Mouse (Mus musculus) forebrain, embryonic 11.5 days (tissue): ENCODE measurements at regions not wholly inside any gene's neighbourhood (a gene's known extent, or its start where the extent isn't known, plus 50 kb on each side); places are given as distances from the start of the nearest gene placed in this dataset.

Experiments used
- ATAC-seq: fragments of 200-750 bp; cut with Nextera tagmentation; replicated peaks from 2 replicates; pipeline ENCODE4 v1.8.0; 2017; ENCODE audit warnings: moderate TSS enrichment; ENCODE audit not compliant: low FRiP score
- DNase-seq: peaks from one replicate; pipeline ENCODE4 v3.0.0-alpha.2; 2017; ENCODE audit warnings: low spot score
- H3K27ac ChIP-seq: fragments of 300-500 bp; sonication (generic); 2 replicates; pipeline ENCODE4 v1.5.1; 2014; ENCODE audit warnings: low read depth, low read length
- H3K27me3 ChIP-seq: fragments of 300-500 bp; sonication (generic); 2 replicates; pipeline ENCODE4 v1.6.1; 2014; ENCODE audit warnings: mild to moderate bottlenecking, low read length, mixed read lengths; ENCODE audit not compliant: control insufficient read depth, insufficient read depth
- H3K36me3 ChIP-seq: fragments of 300-500 bp; sonication (generic); 2 replicates; pipeline ENCODE4 v1.6.1; 2014; ENCODE audit warnings: mild to moderate bottlenecking, low read length, moderate library complexity, mixed read lengths; ENCODE audit not compliant: control insufficient read depth, insufficient read depth
- H3K4me1 ChIP-seq: fragments of 300-500 bp; sonication (generic); replicated peaks from 2 replicates; pipeline ENCODE4 v1.6.1; 2014; ENCODE audit warnings: low read length, mixed read lengths; ENCODE audit not compliant: control insufficient read depth, insufficient read depth
- H3K4me2 ChIP-seq: fragments of 300-500 bp; sonication (generic); 2 replicates; pipeline ENCODE4 v1.6.1; 2014; ENCODE audit warnings: low read depth, mild to moderate bottlenecking, low read length, moderate library complexity, mixed read lengths; ENCODE audit not compliant: severe bottlenecking
- H3K4me3 ChIP-seq: fragments of 300-500 bp; sonication (generic); 2 replicates; pipeline ENCODE4 v1.5.1; 2014; ENCODE audit warnings: low read depth, low read length
- H3K9ac ChIP-seq: fragments of 300-500 bp; sonication (generic); 2 replicates; pipeline ENCODE4 v1.6.1; 2014; ENCODE audit warnings: low read length
- H3K9me3 ChIP-seq: fragments of 300-500 bp; sonication (generic); 2 replicates; pipeline ENCODE4 v1.6.1; 2016; ENCODE audit warnings: low read length, mixed read lengths; ENCODE audit not compliant: control insufficient read depth
- WGBS: fragments of 180-500 bp; shearing (Covaris S2); extraction: QIAGEN DNeasy Blood & Tissue Kit; methylation state at CpG from one replicate; pipeline ENCODE4 v1.1.7; 2014; 5-methylcytosine and 5-hydroxymethylcytosine counted together

- Histone ChIP-seq H3K9ac (no peak overlapping the region), H3K27me3 (no peaks in the 10 kb centered on the region), H3K27ac (no peak overlapping the region), H3K4me1 (no peaks in the 10 kb centered on the region), H3K4me2 (no peak overlapping the region), H3K9me3 (no peaks in the 10 kb centered on the region), H3K4me3 (no peak overlapping the region), H3K36me3 (no peaks in the 10 kb centered on the region)
- 74% methylated on average over 2 of the region's 2 CpGs for WGBS
- DNase-seq (no peak), ATAC-seq (no peak)
These were observed 270.5 kb upstream of the N6amt1 start for GRCm38 (mm10) chr16:87083505-87083904.

DNA sequence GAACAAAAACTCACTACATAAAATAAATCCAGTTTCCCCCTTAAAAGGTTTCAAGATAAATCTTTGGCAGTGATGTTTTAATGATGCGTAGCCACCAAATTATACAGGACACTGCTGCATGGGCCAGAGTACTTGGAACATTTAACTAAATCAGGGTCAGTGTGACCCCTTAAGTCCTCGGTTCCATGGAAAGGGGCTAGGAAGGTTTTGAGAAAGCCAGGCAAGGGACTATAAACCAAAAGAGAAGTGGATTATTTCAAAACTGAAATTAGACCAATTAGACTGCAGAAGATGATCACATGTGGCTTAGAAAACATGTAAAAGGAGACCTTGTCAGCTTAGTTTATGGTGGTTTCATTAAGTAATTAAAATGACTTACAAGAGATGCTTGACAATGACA, 276.6 kb upstream of the N6amt1 start:
- no peaks in the 10 kb centered on the region for H3K36me3 ChIP-seq
- H3K27ac ChIP-seq: no peak overlapping the region
- H3K9me3 ChIP-seq: no peaks in the 10 kb centered on the region
- DNase-seq (no peak), ATAC-seq (no peak)
- H3K27me3 ChIP-seq: no peaks in the 10 kb centered on the region
- no peaks in the 10 kb centered on the region for H3K4me1 ChIP-seq
- no peak overlapping the region for H3K9ac ChIP-seq
- H3K4me3 ChIP-seq: no peak overlapping the region
- H3K4me2 ChIP-seq: no peak overlapping the region
- 86% methylated on average over 2 of the region's 2 CpGs for WGBS

GRCm38 (mm10) chr16:87069294-87069693, 284.7 kb upstream of the N6amt1 start:
- no peak for ATAC-seq
- no peak for DNase-seq
- H3K9ac ChIP-seq: no peak overlapping the region
- 74% methylated on average over 2 of the region's 2 CpGs for WGBS
- no peak overlapping the region for H3K4me3 ChIP-seq
- no peak overlapping the region for H3K27ac ChIP-seq
- H3K36me3 ChIP-seq: no peaks in the 10 kb centered on the region
- H3K4me2 ChIP-seq: no peak overlapping the region
- H3K4me1 ChIP-seq: no peaks in the 10 kb centered on the region
- no peaks in the 10 kb centered on the region for H3K27me3 ChIP-seq
- H3K9me3 ChIP-seq: no peaks in the 10 kb centered on the region

DNA sequence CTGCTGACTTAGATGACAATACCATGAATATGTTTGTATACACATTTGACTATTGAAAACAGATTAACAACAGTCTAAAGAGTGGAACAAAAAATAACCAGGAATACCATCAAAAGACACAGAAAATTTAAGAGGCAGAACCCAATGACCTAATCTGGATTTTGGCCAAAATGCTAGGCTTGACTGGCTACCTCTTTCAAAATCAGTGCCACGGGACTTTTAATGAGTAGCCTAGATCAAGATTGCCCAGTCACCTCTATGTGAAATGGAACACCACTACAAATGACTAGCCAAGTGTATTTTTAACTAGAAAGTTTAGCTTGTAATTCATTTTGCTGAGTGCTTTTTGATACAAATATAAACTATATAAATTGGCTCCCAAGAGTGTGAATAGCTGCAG, 286.0 kb upstream of the N6amt1 start:
- no peak overlapping the region for H3K4me2 ChIP-seq
- no peak overlapping the region for H3K27ac ChIP-seq
- DNase-seq (no peak), ATAC-seq (no peak)
- no peaks in the 10 kb centered on the region for H3K9me3 ChIP-seq
- no peaks in the 10 kb centered on the region for H3K36me3 ChIP-seq
- WGBS: 77% methylated on average over 1 of the region's 1 CpGs
- no peaks in the 10 kb centered on the region for H3K4me1 ChIP-seq
- no peak overlapping the region for H3K9ac ChIP-seq
- H3K4me3 ChIP-seq: no peak overlapping the region
- no peaks in the 10 kb centered on the region for H3K27me3 ChIP-seq

- ATAC-seq (no peak), DNase-seq (no peak)
- Histone ChIP-seq H3K27me3 (no peaks in the 10 kb centered on the region), H3K4me3 (no peak overlapping the region), H3K9ac (no peak overlapping the region), H3K27ac (no peak overlapping the region), H3K36me3 (no peaks in the 10 kb centered on the region), H3K4me1 (no peaks in the 10 kb centered on the region), H3K9me3 (no peaks in the 10 kb centered on the region), H3K4me2 (no peak overlapping the region)
- 85% methylated on average over 5 of the region's 5 CpGs for WGBS
These were observed 286.5 kb upstream of the N6amt1 start for GRCm38 (mm10) chr16:87067523-87067922.

GRCm38 (mm10) chr16:87060473-87060872, 293.5 kb upstream of the N6amt1 start:
- Histone ChIP-seq H3K36me3 (no peaks in the 10 kb centered on the region), H3K27me3 (no peaks in the 10 kb centered on the region), H3K9me3 (no peaks in the 10 kb centered on the region), H3K4me1 (no peaks in the 10 kb centered on the region), H3K9ac (no peak overlapping the region), H3K4me2 (no peak overlapping the region), H3K4me3 (no peak overlapping the region), H3K27ac (no peak overlapping the region)
- no peak for DNase-seq
- 92% methylated on average over 8 of the region's 8 CpGs for WGBS
- 0 out of 2 replicates have a peak, but pooled peaks have one; percentile 53 for ATAC-seq

DNA sequence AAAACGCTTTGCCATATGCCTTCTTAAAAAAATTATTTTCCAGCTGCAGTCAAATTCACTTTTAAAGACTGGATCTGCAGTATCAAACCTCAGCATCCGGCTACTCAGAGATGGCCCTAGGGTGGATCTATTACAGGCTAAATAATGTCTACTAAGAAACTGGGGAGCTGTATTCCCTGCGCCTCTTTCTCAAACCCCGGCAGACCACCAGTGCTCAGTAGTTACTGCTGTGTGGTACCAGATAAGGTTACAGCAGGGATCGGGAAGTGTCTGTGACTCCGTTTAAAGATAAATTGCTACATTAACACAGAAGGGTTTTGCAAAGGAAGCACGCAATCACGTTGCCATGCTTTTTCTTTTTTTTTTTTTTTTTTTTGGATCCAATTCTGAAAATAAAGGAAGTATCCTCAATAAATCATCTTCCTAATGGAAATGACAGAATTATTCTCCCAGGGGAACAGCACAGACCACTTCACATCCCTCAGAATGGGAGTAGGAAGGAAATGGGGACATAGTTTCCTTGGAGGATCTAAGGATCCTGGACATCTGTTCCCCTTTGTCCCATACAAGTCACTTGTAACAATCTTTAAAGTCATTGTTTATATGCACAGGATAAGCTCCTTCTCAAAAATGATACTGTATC, 304.1 kb upstream of the N6amt1 start:
- no peaks in the 10 kb centered on the region for H3K27me3 ChIP-seq
- no peak overlapping the region for H3K4me2 ChIP-seq
- H3K9me3 ChIP-seq: no peaks in the 10 kb centered on the region
- no peaks in the 10 kb centered on the region for H3K4me1 ChIP-seq
- no peak for ATAC-seq
- no peak for DNase-seq
- H3K4me3 ChIP-seq: no peak overlapping the region
- 87% methylated on average over 8 of the region's 8 CpGs for WGBS
- no peak overlapping the region for H3K9ac ChIP-seq
- H3K36me3 ChIP-seq: no peaks in the 10 kb centered on the region
- no peak overlapping the region for H3K27ac ChIP-seq

- Histone ChIP-seq H3K9me3 (no peaks in the 10 kb centered on the region), H3K4me2 (no peak overlapping the region), H3K4me1 (no peaks in the 10 kb centered on the region), H3K36me3 (no peaks in the 10 kb centered on the region), H3K27me3 (no peaks in the 10 kb centered on the region), H3K27ac (no peak overlapping the region), H3K4me3 (no peak overlapping the region), H3K9ac (0 out of 2 replicates have a peak overlapping the region, but pooled peaks have one; percentile 1)
- WGBS: 41% methylated on average over 5 of the region's 5 CpGs
- ATAC-seq (peak; percentile 64; the same call in 1 of the 2 replicates), DNase-seq (no peak)
These were observed 309.0 kb upstream of the N6amt1 start for GRCm38 (mm10) chr16:87044773-87045561.

- no peaks in the 10 kb centered on the region for H3K27me3 ChIP-seq
These were observed 310.3 kb upstream of the N6amt1 start for GRCm38 (mm10) chr16:87043689-87044088.

More at GRCm38 (mm10) chr16:87043689-87044088, 310.3 kb upstream of the N6amt1 start:
- H3K4me1 ChIP-seq: no peaks in the 10 kb centered on the region
- no peak overlapping the region for H3K4me2 ChIP-seq
- no peak overlapping the region for H3K27ac ChIP-seq
- no peak overlapping the region for H3K4me3 ChIP-seq
- no peak overlapping the region for H3K9ac ChIP-seq
- no peaks in the 10 kb centered on the region for H3K36me3 ChIP-seq
- no peaks in the 10 kb centered on the region for H3K9me3 ChIP-seq
- DNase-seq (no peak), ATAC-seq (no peak)
